Mouse (Mus musculus) bone marrow, adult 2 months (tissue): ENCODE data around the gene Polr1a.

Experiments
- CTCF ChIP-seq: fragments of 200-500 bp; IDR thresholded peaks from 2 replicates; pipeline ENCODE4 v1.5.1; 2011; ENCODE audit warnings: low read length, control low read depth; ENCODE audit not compliant: control insufficient read depth, insufficient read depth
- POLR2A ChIP-seq: fragments of 200-500 bp; IDR thresholded peaks from 2 replicates; pipeline ENCODE4 v1.6.1; 2011; ENCODE audit warnings: low read depth, mild to moderate bottlenecking, control low read depth, low read length, borderline replicate concordance; ENCODE audit not compliant: control insufficient read depth

- TF ChIP-seq CTCF, result no peak
- TF ChIP-seq POLR2A, result no peak
Measured at GRCm38 (mm10) chr6:71940912-71941311, 32.1 kb downstream of the Polr1a start.
